Mouse (Mus musculus) MEL (cell line): Measurements from ENCODE around the gene Sgsm2. TPM values are rescaled to one million over a fixed set of nuclear protein-coding genes. Genes with fewer than 3 reads are reported as not detected.

Experiments used
- DNase-seq: peaks from one replicate; pipeline ENCODE4 v3.0.0; 2011; ENCODE audit warnings: low read depth, low spot score
- H3K27ac ChIP-seq: 2 replicates; pipeline ENCODE4 v1.5.1; 2012; ENCODE audit warnings: low read depth, mild to moderate bottlenecking, control low read depth, low read length, moderate library complexity; ENCODE audit not compliant: control insufficient read depth
- H3K27me3 ChIP-seq, 2 experiments: fragments of 150-350 bp in 1 of 2; sonication (generic) in 1 of 2; 2 replicates each; pipeline ENCODE4 v1.6.1; 2012; ENCODE audit warnings: low read length in 2 of 2, mild to moderate bottlenecking in 2 of 2, improper control_type of control experiment in 1 of 2, moderate library complexity in 1 of 2; ENCODE audit not compliant: insufficient read depth in 2 of 2, control insufficient read depth in 1 of 2
- H3K36me3 ChIP-seq, 2 experiments: 2 replicates each; pipeline ENCODE4 v1.6.1; 2012 to 2014; ENCODE audit warnings: low read length in 2 of 2, improper control_type of control experiment in 1 of 2, inconsistent platforms in 1 of 2, mild to moderate bottlenecking in 1 of 2; ENCODE audit not compliant: insufficient read depth in 2 of 2, control insufficient read depth in 1 of 2
- H3K4me1 ChIP-seq, 2 experiments: fragments of 150-350 bp in 1 of 2; sonication (generic) in 1 of 2; 2 replicates each; pipeline ENCODE4 v1.6.1; 2012; ENCODE audit warnings: low read length in 2 of 2, improper control_type of control experiment in 1 of 2, mild to moderate bottlenecking in 1 of 2; ENCODE audit not compliant: insufficient read depth in 2 of 2, control insufficient read depth in 1 of 2
- H3K4me3 ChIP-seq, 2 experiments: fragments of 150-350 bp in 1 of 2; sonication (generic) in 1 of 2; 2 replicates each; pipeline ENCODE4 v1.5.1; 2012; ENCODE audit warnings: low read depth in 2 of 2, low read length in 2 of 2, mild to moderate bottlenecking in 2 of 2, moderate library complexity in 2 of 2, control low read depth in 1 of 2, improper control_type of control experiment in 1 of 2; ENCODE audit not compliant: control insufficient read depth in 1 of 2, insufficient read depth in 1 of 2
- H3K79me2 ChIP-seq: 2 replicates; pipeline ENCODE4 v1.6.1; 2012; ENCODE audit warnings: mild to moderate bottlenecking, low read length, moderate library complexity; ENCODE audit not compliant: control insufficient read depth, poor library complexity, insufficient read depth
- H3K9ac ChIP-seq: 2 replicates; pipeline ENCODE4 v1.6.1; 2012; ENCODE audit warnings: low read depth, mild to moderate bottlenecking, control low read depth, low read length, moderate library complexity; ENCODE audit not compliant: control insufficient read depth, poor library complexity, severe bottlenecking
- H3K9me3 ChIP-seq: fragments of 150-350 bp; sonication (generic); replicated peaks from 2 replicates; pipeline ENCODE4 v1.6.1; 2012; ENCODE audit warnings: mild to moderate bottlenecking, low read length, improper control_type of control experiment, moderate library complexity; ENCODE audit not compliant: insufficient read depth
- BHLHE40 ChIP-seq: IDR thresholded peaks from 2 replicates; pipeline ENCODE4 v1.6.1; 2012; ENCODE audit warnings: low read depth, mild to moderate bottlenecking, inconsistent platforms, low read length, improper control_type of control experiment, borderline replicate concordance
- CHD2 ChIP-seq: IDR thresholded peaks from 2 replicates; pipeline ENCODE4 v1.6.1; 2011; ENCODE audit warnings: low read length, improper control_type of control experiment
- CTCF ChIP-seq, 3 experiments: IDR thresholded peaks in 2 of 3; conservative IDR thresholded peaks in 1 of 3; 2 replicates each; pipeline ENCODE4 v1.5.1; 2011 to 2012; ENCODE audit warnings: low read length in 3 of 3, low read depth in 2 of 3, mild to moderate bottlenecking in 2 of 3, improper control_type of control experiment in 1 of 3, inconsistent platforms in 1 of 3, mixed read lengths in 1 of 3, moderate library complexity in 1 of 3; ENCODE audit not compliant: control insufficient read depth in 1 of 3, insufficient read depth in 1 of 3, poor library complexity in 1 of 3, severe bottlenecking in 1 of 3
- ELF1 ChIP-seq: IDR thresholded peaks from 2 replicates; pipeline ENCODE4 v1.6.1; 2014; ENCODE audit warnings: low read depth, mild to moderate bottlenecking, inconsistent platforms, low read length, improper control_type of control experiment, moderate library complexity
- EP300 ChIP-seq, 2 experiments: IDR thresholded peaks; 2 replicates each; pipeline ENCODE4 v1.6.1; 2011; ENCODE audit warnings: improper control_type of control experiment in 2 of 2, low read length in 2 of 2, low read depth in 1 of 2, mild to moderate bottlenecking in 1 of 2
- ETS1 ChIP-seq: IDR thresholded peaks from 2 replicates; pipeline ENCODE4 v1.6.1; 2012; ENCODE audit warnings: low read depth, mild to moderate bottlenecking, inconsistent platforms, low read length, improper control_type of control experiment, moderate library complexity
- MAFK ChIP-seq: IDR thresholded peaks from 2 replicates; pipeline ENCODE4 v1.6.1; 2011; ENCODE audit warnings: low read depth, mild to moderate bottlenecking, low read length, improper control_type of control experiment, borderline replicate concordance
- MAX ChIP-seq: IDR thresholded peaks from 2 replicates; pipeline ENCODE4 v1.6.1; 2011; ENCODE audit warnings: low read length, improper control_type of control experiment
- MAZ ChIP-seq: IDR thresholded peaks from 2 replicates; pipeline ENCODE4 v1.6.1; 2012; ENCODE audit warnings: low read depth, mild to moderate bottlenecking, inconsistent platforms, low read length, improper control_type of control experiment
- MEF2A ChIP-seq: IDR thresholded peaks from 2 replicates; pipeline ENCODE4 v1.6.1; 2014; ENCODE audit warnings: low read depth, mild to moderate bottlenecking, inconsistent platforms, low read length, improper control_type of control experiment; ENCODE audit not compliant: poor library complexity, insufficient replicate concordance, severe bottlenecking; ENCODE audit errors: extremely low read depth
- MXI1 ChIP-seq: IDR thresholded peaks from 2 replicates; pipeline ENCODE4 v1.6.1; 2011; ENCODE audit warnings: mild to moderate bottlenecking, low read depth, low read length, improper control_type of control experiment
- MYB ChIP-seq: IDR thresholded peaks from 2 replicates; pipeline ENCODE4 v1.6.1; 2011; ENCODE audit warnings: mild to moderate bottlenecking, low read depth, low read length, improper control_type of control experiment
- NELFE ChIP-seq: IDR thresholded peaks from 2 replicates; pipeline ENCODE4 v1.6.1; 2011; ENCODE audit warnings: low read depth, low read length, improper control_type of control experiment
- RAD21 ChIP-seq: IDR thresholded peaks from 2 replicates; pipeline ENCODE4 v1.6.1; 2011; ENCODE audit warnings: mild to moderate bottlenecking, low read depth, low read length, improper control_type of control experiment
- RCOR1 ChIP-seq: IDR thresholded peaks from 2 replicates; pipeline ENCODE4 v1.6.1; 2012; ENCODE audit warnings: low read depth, mild to moderate bottlenecking, inconsistent platforms, low read length, improper control_type of control experiment
- SIN3A ChIP-seq: IDR thresholded peaks from 2 replicates; pipeline ENCODE4 v1.6.1; 2012; ENCODE audit warnings: low read length, improper control_type of control experiment, inconsistent platforms
- SMC3 ChIP-seq: IDR thresholded peaks from 2 replicates; pipeline ENCODE4 v1.6.1; 2011; ENCODE audit warnings: low read depth, low read length, improper control_type of control experiment
- TAL1 ChIP-seq: IDR thresholded peaks from 2 replicates; pipeline ENCODE4 v1.6.1; 2012; ENCODE audit warnings: mild to moderate bottlenecking, inconsistent platforms, low read length, moderate library complexity, mixed read lengths
- USF1 ChIP-seq: IDR thresholded peaks from 2 replicates; pipeline ENCODE4 v1.6.1; 2014; ENCODE audit warnings: low read depth, mild to moderate bottlenecking, inconsistent platforms, low read length, improper control_type of control experiment, moderate library complexity
- ZKSCAN1 ChIP-seq: IDR thresholded peaks from 2 replicates; pipeline ENCODE4 v1.6.1; 2012; ENCODE audit warnings: low read depth, mild to moderate bottlenecking, inconsistent platforms, low read length, improper control_type of control experiment, moderate library complexity
- ZNF384 ChIP-seq: IDR thresholded peaks from 2 replicates; pipeline ENCODE4 v1.6.1; 2012; ENCODE audit warnings: low read depth, mild to moderate bottlenecking, inconsistent platforms, low read length, improper control_type of control experiment
- polyA plus RNA-seq, 2 experiments: library from polyadenylated mRNA; stranded (reverse) in 1 of 2; unstranded in 1 of 2; fragments of >175 nt in 1 of 2; fragments of >200 nt in 1 of 2; gene quantifications; 2 replicates each; pipeline versions ENCODE4 v1.2.1 to v1.2.4; 2012; ENCODE audit warnings: low replicate concordance in 2 of 2, low read depth in 1 of 2; ENCODE audit not compliant: insufficient read length in 2 of 2, insufficient read depth in 1 of 2, missing spikeins in 1 of 2
- total RNA-seq: library from RNA; depleted of rRNA; stranded (reverse); fragments of 300-350 nt; gene quantifications from 2 replicates; pipeline ENCODE4 v1.2.3, GENCODE M21; 2012

Sgsm2 gene
- total and polyA plus RNA-seq, 3 experiments = 7.2 to 15.1 TPM; not detected in 1

GRCm38 (mm10) chr11:74907850-74908249 is 11.0 kb upstream of the Sgsm2 start:
- DNase-seq = no peak
- Histone ChIP-seq H3K36me3 (peaks cover 25 to 51% of the 10 kb centered on the region in 2 experiments), H3K4me3 (no peak overlapping the region), H3K27ac (no peak overlapping the region), H3K9ac (no peak overlapping the region), H3K27me3 (no peaks in the 10 kb centered on the region), H3K4me1 (peaks cover 0 to 3% of the 10 kb centered on the region in 2 experiments; a peak in 2 of 4 replicates), H3K79me2 (peaks cover 5% of the 10 kb centered on the region; the same call in 1 of the 2 replicates), H3K9me3 (no peaks in the 10 kb centered on the region)
- TF ChIP-seq SMC3 (peak; percentile 1; the same call in 1 of the 2 replicates), RCOR1 (no peak), CHD2 (no peak)

- peaks cover 55% of the 10 kb centered on the region for H3K79me2 ChIP-seq
- DNase-seq = no peak
- no peaks in the 10 kb centered on the region for H3K9me3 ChIP-seq
- peaks cover 6 to 18% of the 10 kb centered on the region in 2 experiments for H3K4me1 ChIP-seq
- H3K4me3 ChIP-seq = no peak overlapping the region
- H3K9ac ChIP-seq = no peak overlapping the region
- H3K36me3 ChIP-seq = peaks cover 52 to 71% of the 10 kb centered on the region in 2 experiments
- no peak overlapping the region for H3K27ac ChIP-seq
- TF ChIP-seq ZNF384 (peak; percentile 24; the same call in 1 of the 2 replicates), BHLHE40 (no peak), RAD21 (no peak), SIN3A (no peak)
- no peaks in the 10 kb centered on the region for H3K27me3 ChIP-seq
These were observed 5.6 kb upstream of the Sgsm2 start for GRCm38 (mm10) chr11:74902416-74902815.

GRCm38 (mm10) chr11:74901555-74901954 is 4.7 kb upstream of the Sgsm2 start:
- peaks cover 52 to 66% of the 10 kb centered on the region in 2 experiments for H3K36me3 ChIP-seq
- no peak for DNase-seq
- no peak overlapping the region for H3K4me3 ChIP-seq
- no peak overlapping the region for H3K27ac ChIP-seq
- TF ChIP-seq TAL1 (no peak), USF1 (peak; percentile 36; the same call in 1 of the 2 replicates)
- H3K4me1 ChIP-seq = peaks cover 6 to 18% of the 10 kb centered on the region in 2 experiments
- no peaks in the 10 kb centered on the region for H3K9me3 ChIP-seq
- H3K79me2 ChIP-seq = peaks cover 61% of the 10 kb centered on the region
- no peaks in the 10 kb centered on the region for H3K27me3 ChIP-seq
- no peak overlapping the region for H3K9ac ChIP-seq

GRCm38 (mm10) chr11:74898517-74898827 is 1.6 kb upstream of the Sgsm2 start:
- no peaks in the 10 kb centered on the region for H3K27me3 ChIP-seq
- peaks cover 61% of the 10 kb centered on the region for H3K79me2 ChIP-seq
- DNase-seq = no peak
- H3K27ac ChIP-seq = peak overlapping the region; percentile 56
- H3K4me1 ChIP-seq = peaks cover 6 to 18% of the 10 kb centered on the region in 2 experiments
- H3K9ac ChIP-seq = peak overlapping the region; percentile 86
- peaks cover 38 to 40% of the 10 kb centered on the region in 2 experiments for H3K36me3 ChIP-seq
- no peaks in the 10 kb centered on the region for H3K9me3 ChIP-seq
- H3K4me3 ChIP-seq = peak overlapping the region; percentile 80 to 86
- no peak for TF ChIP-seq MYB
- no peak for TF ChIP-seq ZKSCAN1
- peak; percentile 50; the same call in 1 of the 2 replicates for TF ChIP-seq MAX
- no peak for TF ChIP-seq EP300 (IDR thresholded peaks at IDR 0.05; ENCODE audit: low read depth in 1 of 2, low read length in 2 of 2)
- no peak for TF ChIP-seq MEF2A
- no peak for TF ChIP-seq ELF1
- TF ChIP-seq MAFK = no peak
- TF ChIP-seq ETS1 = no peak
- no peak for TF ChIP-seq TAL1
- peak; percentile 93 for TF ChIP-seq MXI1
- no peak for TF ChIP-seq RAD21
- no peak for TF ChIP-seq CTCF (IDR thresholded peaks at IDR 0.05 in 2 of 3, conservative IDR thresholded peaks at IDR 0.05 in 1 of 3; ENCODE audit: control insufficient read depth in 1 of 3, insufficient read depth in 1 of 3, low read depth in 2 of 3, low read length in 3 of 3, poor library complexity in 1 of 3, severe bottlenecking in 1 of 3)
- TF ChIP-seq BHLHE40 = no peak
- no peak for TF ChIP-seq NELFE
- TF ChIP-seq MAZ = no peak
